Mouse (Mus musculus): ENCODE data around the gene Kcna10.

Gene Kcna10

DNA sequence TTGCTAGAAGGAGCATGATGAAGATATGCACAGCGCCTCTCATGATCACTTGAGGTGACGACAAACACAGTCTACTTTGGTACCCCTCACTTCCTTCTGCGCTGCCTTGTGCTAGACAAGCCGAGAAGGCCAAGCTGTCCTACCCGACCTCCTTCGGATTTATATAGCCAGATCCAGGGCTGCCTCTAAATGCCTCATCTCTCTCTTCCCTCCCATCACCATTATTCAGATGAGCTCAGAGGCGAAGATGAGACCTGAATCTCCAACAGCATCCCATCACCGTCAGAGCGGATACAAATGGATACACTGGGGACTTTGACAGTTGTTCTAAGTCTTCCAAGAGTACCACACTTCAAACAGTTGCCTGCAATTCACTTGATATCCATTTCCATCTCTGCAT, 56.8 kb downstream of the Kcna10 start, which contains the start of gene Prok1:
Gene Prok1, minus strand, starts transcription at position 101 of the 400 bp plus-strand sequence.
- no peak for DNase-seq (ENCODE audit: low read depth, low spot score)

DNA sequence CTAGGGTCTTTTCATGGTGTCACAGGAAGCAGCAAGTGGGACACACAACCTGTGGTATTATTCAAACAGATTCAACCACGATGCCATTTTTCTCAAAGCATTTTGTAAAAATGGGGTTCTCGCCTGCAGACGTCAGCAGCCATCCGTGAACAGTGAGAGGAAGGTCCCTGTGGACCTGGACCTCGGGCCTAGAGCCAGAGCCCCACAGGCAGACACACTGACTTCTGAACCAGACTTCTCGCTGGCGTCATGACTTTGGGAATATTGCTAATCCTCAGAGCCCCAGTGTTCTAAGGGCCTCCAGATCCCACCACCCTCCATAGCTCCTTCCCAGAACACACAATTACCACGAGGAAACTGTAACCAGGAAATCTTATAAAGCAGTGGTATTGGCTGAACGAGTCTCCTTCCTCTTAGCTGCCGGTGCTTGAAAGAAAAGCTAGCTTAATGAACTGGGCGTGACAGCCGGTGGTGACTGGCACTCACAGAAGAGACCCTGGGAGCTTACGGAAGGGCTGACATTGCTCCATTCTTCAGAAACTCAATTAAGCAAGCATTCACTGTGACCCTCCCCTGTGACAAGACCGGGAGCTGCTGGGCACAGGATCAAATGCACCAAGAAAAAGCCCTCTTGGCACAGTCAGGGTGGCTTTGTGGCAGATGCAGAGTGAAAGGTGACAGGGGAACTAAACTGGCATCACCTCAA, 58.7 kb downstream of the Kcna10 start:
- no peak for DNase-seq (ENCODE audit: low read depth, low spot score)
